Mouse (Mus musculus) ES-E14 (cell line): Measurements from ENCODE around the gene Kcnh5.

Experiments used
- HCFC1 ChIP-seq: IDR thresholded peaks from 2 replicates; pipeline ENCODE4 v1.6.1; 2012; ENCODE audit warnings: low read length, inconsistent platforms, borderline replicate concordance; ENCODE audit not compliant: insufficient read depth
- ZC3H11A ChIP-seq: IDR thresholded peaks from 2 replicates; pipeline ENCODE4 v1.6.1; 2012; ENCODE audit warnings: low read depth, mild to moderate bottlenecking, inconsistent platforms, low read length, borderline replicate concordance

- TF ChIP-seq HCFC1 (no peak), ZC3H11A (no peak)
Measured at GRCm38 (mm10) chr12:74899055-74899454, 278.1 kb downstream of the Kcnh5 start.
